Comparison of ENCODE assay signal across 8 mouse cellular contexts in genomic region chr11:76496086-76496771, GRCm38 (mm10).
DNase-seq lines count a peak whose midpoint lies in the region; ATAC-seq and TF ChIP-seq lines count a peak whose summit lies in the region.

No protein-coding gene starts in this region.

- intact Hi-C loops in heart, adult 2 months (cut with DNase I) = no loop called here
- intact Hi-C loops in heart, postnatal 25 days (cut with DNase I) = loop anchor here (1.0 kb wide), 1 partner anchor 40 kb away; no protein-coding TSS in a partner anchor

- peak overlapping the region; percentile 11; the same call in 1 of the 2 replicates for H3K27ac ChIP-seq in heart, adult 2 months

- H3K36me3 ChIP-seq in heart, adult 2 months (ENCODE audit: control insufficient read depth, insufficient read depth, low read length) = no peaks in the 10 kb centered on the region
- peaks cover 5% of the 10 kb centered on the region for H3K36me3 ChIP-seq in C2C12 (ENCODE audit: control insufficient read depth, insufficient read depth)

- DNase-seq in heart, adult 2 months = peak in 1 of 2 experiments; percentile 52
- no peak for DNase-seq in heart, postnatal 25 days (ENCODE audit: low spot score)
- DNase-seq in cerebellum, postnatal 14 days = peak; percentile 50 to 61
- DNase-seq in kidney, postnatal 36 days = peak; percentile 64 to 80
- no peak for DNase-seq in layer of hippocampus, adult 8-10 months (ENCODE audit: low spot score in 2 of 2)

- TF ChIP-seq CTCF in heart, adult 2 months (IDR thresholded peaks at IDR 0.05) = peak; percentile 69
- TF ChIP-seq CTCF in C2C12 (IDR thresholded peaks at IDR 0.05; ENCODE audit: control insufficient read depth, insufficient read depth, insufficient read length) = peak; percentile 53

- peak; percentile 56 for ATAC-seq in neutrophil, adult 5-6 weeks (ENCODE audit: extremely low read depth, insufficient number of reproducible peaks, low FRiP score, poor library complexity, severe bottlenecking)
- ATAC-seq in erythroid progenitor cell, adult 5-6 weeks (replicated peaks; ENCODE audit: low FRiP score, poor library complexity, severe bottlenecking) = no peak

- no peaks in the 10 kb centered on the region for H3K79me2 ChIP-seq in heart, adult 2 months (replicated peaks; ENCODE audit: control insufficient read depth, insufficient read depth, low read length)
- H3K79me2 ChIP-seq in C2C12 (ENCODE audit: control insufficient read depth, insufficient read depth) = peaks cover 91% of the 10 kb centered on the region

- H3K79me3 ChIP-seq in C2C12 (ENCODE audit: low read depth) = peaks cover 51% of the 10 kb centered on the region

- no peak for TF ChIP-seq POLR2A in heart, adult 2 months (IDR thresholded peaks at IDR 0.05; ENCODE audit: insufficient read depth, low read depth, low read length)

- H3K4me1 ChIP-seq in heart, adult 2 months (ENCODE audit: control insufficient read depth, insufficient read depth, low read length) = peaks cover 39% of the 10 kb centered on the region

- 83% methylated on average over 6 of the region's 6 CpGs for WGBS in heart, adult 2 months

- no peak overlapping the region for H3K4me3 ChIP-seq in heart, adult 2 months
- no peak overlapping the region for H3K4me3 ChIP-seq in C2C12 (ENCODE audit: insufficient read depth, poor library complexity, severe bottlenecking)

- H3K27me3 ChIP-seq in heart, adult 2 months (ENCODE audit: control insufficient read depth, insufficient read depth, low read length) = no peaks in the 10 kb centered on the region
- no peaks in the 10 kb centered on the region for H3K27me3 ChIP-seq in C2C12 (ENCODE audit: control insufficient read depth, insufficient read depth, insufficient read length)

- no peak overlapping the region for H3ac ChIP-seq in C2C12 (ENCODE audit: control insufficient read depth, insufficient read length, low read depth)

- peak; percentile 42; the same call in 1 of the 2 replicates for TF ChIP-seq EP300 in heart, adult 2 months (IDR thresholded peaks at IDR 0.05; ENCODE audit: insufficient read depth, low read depth, low read length)

- no peak overlapping the region for H3K9ac ChIP-seq in heart, adult 2 months (ENCODE audit: low read depth, low read length)

TF ChIP-seq in C2C12, 6 proteins besides CTCF, POLR2A, EP300 and RAD21:
- no peak for TF ChIP-seq MAX (IDR thresholded peaks at IDR 0.05)
- no peak for TF ChIP-seq CEBPB (IDR thresholded peaks at IDR 0.05; ENCODE audit: low read depth)
- TF ChIP-seq FOSL1 (IDR thresholded peaks at IDR 0.05; ENCODE audit: insufficient read depth, low read length, poor library complexity, severe bottlenecking) = no peak
- TF ChIP-seq MYOD1 (IDR thresholded peaks at IDR 0.05; ENCODE audit: control insufficient read depth, insufficient read length, low read depth) = no peak
- no peak for TF ChIP-seq USF1 (IDR thresholded peaks at IDR 0.05; ENCODE audit: low read depth)
- TF ChIP-seq MYOG (IDR thresholded peaks at IDR 0.05; ENCODE audit: control insufficient read depth, extremely low read depth, insufficient read length) = no peak

Comparison
In these comparisons a context has a peak if more than half of its experiments do, and no peak if none do; other contexts are left out.
1. DNase-seq: peak in cerebellum, postnatal 14 days (2 of 2) and kidney, postnatal 36 days (2 of 2); none in heart, postnatal 25 days (single experiment) and layer of hippocampus, adult 8-10 months (0 of 2).